In the genomic region with DNA sequence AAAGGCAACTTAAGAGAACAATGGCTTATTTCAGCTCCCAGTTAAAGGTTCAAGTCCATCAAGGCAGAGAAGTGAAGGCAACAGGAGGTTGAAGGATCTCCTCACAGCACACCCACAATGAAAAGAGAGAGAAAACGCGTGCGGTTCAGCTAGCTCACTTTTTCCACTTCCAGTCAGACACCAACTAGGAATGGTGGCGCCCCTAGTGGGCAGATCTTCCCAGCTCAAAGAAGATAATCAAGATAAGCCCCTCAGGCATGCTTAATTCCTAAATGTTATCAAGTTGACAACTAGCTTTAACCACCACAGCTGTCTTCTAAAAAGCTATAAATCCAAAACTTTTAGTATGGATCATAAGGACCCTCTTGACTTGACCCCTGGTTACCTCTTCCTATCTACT, we compare ENCODE assay signal across 8 mouse cellular contexts. TPM values are rescaled to one million over a fixed set of nuclear protein-coding genes. Genes with fewer than 3 reads are reported as not detected.
DNase-seq lines count a peak whose midpoint lies in the region; ATAC-seq and TF ChIP-seq lines count a peak whose summit lies in the region.

No protein-coding gene starts in this region.

- dilution Hi-C loops in CH12.LX (cut with MboI; ENCODE audit: extremely low pct_ligation_motif_present, extremely low pct_unique_long_range_greater_than_20kb, low sequenced_read_pairs): no loop called here

- TF ChIP-seq CTCF in CH12.LX (conservative IDR thresholded peaks at IDR 0.05 in 1 of 2, IDR thresholded peaks at IDR 0.05 in 1 of 2; ENCODE audit: low read depth in 2 of 2, low read length in 2 of 2): peak; percentile 64 to 77
- TF ChIP-seq CTCF in kidney, postnatal 0 days (IDR thresholded peaks at IDR 0.05; ENCODE audit: low read depth): peak; percentile 76

- H3K27me3 ChIP-seq in CH12.LX (replicated peaks): peaks cover 10% of the 10 kb centered on the region
- no peaks in the 10 kb centered on the region for H3K27me3 ChIP-seq in kidney, postnatal 0 days (ENCODE audit: insufficient read depth, low read length)

- H3K79me2 ChIP-seq in CH12.LX (replicated peaks; ENCODE audit: control insufficient read depth, extremely low read depth, insufficient read depth, poor library complexity, severe bottlenecking): peaks cover 11% of the 10 kb centered on the region

- peaks cover 5 to 13% of the 10 kb centered on the region in 2 experiments for H3K36me3 ChIP-seq in CH12.LX (replicated peaks in 1 of 2; ENCODE audit: control insufficient read depth in 1 of 2, insufficient read depth in 1 of 2, low read length in 1 of 2)
- H3K36me3 ChIP-seq in kidney, postnatal 0 days (ENCODE audit: insufficient read depth, low read length): no peaks in the 10 kb centered on the region

- peak; percentile 48 for TF ChIP-seq POLR2A in CH12.LX (IDR thresholded peaks at IDR 0.05; ENCODE audit: low read depth, low read length)

- H3K9me3 ChIP-seq in CH12.LX (replicated peaks; ENCODE audit: low read length): no peaks in the 10 kb centered on the region
- H3K9me3 ChIP-seq in kidney, postnatal 0 days (replicated peaks; ENCODE audit: low read length): no peaks in the 10 kb centered on the region

- H3K27ac ChIP-seq in CH12.LX (ENCODE audit: insufficient read depth, low read depth): no peak overlapping the region
- H3K27ac ChIP-seq in kidney, postnatal 0 days: 0 out of 2 replicates have a peak overlapping the region, but pooled peaks have one; percentile 43

- H3K9ac ChIP-seq in CH12.LX (ENCODE audit: insufficient read depth, low read depth): peak overlapping the region; percentile 83
- H3K9ac ChIP-seq in kidney, postnatal 0 days (ENCODE audit: low read depth, low read length): no peak overlapping the region

- peak overlapping the region; percentile 53 to 71 (median 61) for H3K4me3 ChIP-seq in CH12.LX (replicated peaks in 1 of 3; ENCODE audit: low read depth in 2 of 3, low read length in 2 of 3, poor library complexity in 1 of 3)
- H3K4me3 ChIP-seq in kidney, postnatal 0 days (replicated peaks; ENCODE audit: low read depth, low read length): peak overlapping the region; percentile 69

- peak overlapping the region; percentile 99 for H3K4me2 ChIP-seq in CH12.LX (ENCODE audit: insufficient read depth, low read depth, poor library complexity, severe bottlenecking)
- peak overlapping the region; percentile 98 for H3K4me2 ChIP-seq in kidney, postnatal 0 days (ENCODE audit: low read length)

- in situ Hi-C loops in CH12.LX (cut with MboI; ENCODE audit: low pct_ligation_motif_present, low pct_unique_long_range_greater_than_20kb, low sequenced_read_pairs): no loop called here

- peak; percentile 86 for TF ChIP-seq EP300 in CH12.LX (IDR thresholded peaks at IDR 0.05; ENCODE audit: low read length)

- TF ChIP-seq RAD21 in CH12.LX (IDR thresholded peaks at IDR 0.05; ENCODE audit: low read depth, low read length): peak; percentile 53

- DNase-seq in gastrocnemius, adult 18-20 months (ENCODE audit: low spot score): peak; percentile 50
- no peak for DNase-seq in gastrocnemius, postnatal 25 days
- DNase-seq in CH12.LX (ENCODE audit: extremely low read depth): peak; percentile 89
- peak; percentile 84 for DNase-seq in c-Kit-positive CD71-negative TER-119-negative erythroid progenitor cells, embryonic 14.5 days (ENCODE audit: low read depth)
- peak; percentile 41 for DNase-seq in heart, adult 8-10 months (ENCODE audit: low spot score)
- DNase-seq in kidney, postnatal 0 days (ENCODE audit: low spot score): peak; percentile 81
- DNase-seq in lung, postnatal 4 days: peak; percentile 50 to 78
- DNase-seq in spleen, postnatal 36 days (ENCODE audit: low spot score in 2 of 2): peak; percentile 61 to 72

- ATAC-seq in kidney, postnatal 0 days (replicated peaks; ENCODE audit: low FRiP score, low read depth): no peak

- peaks cover 8 to 33% of the 10 kb centered on the region in 2 experiments for H3K4me1 ChIP-seq in CH12.LX (ENCODE audit: control insufficient read depth in 1 of 2, insufficient read depth in 2 of 2)
- H3K4me1 ChIP-seq in kidney, postnatal 0 days (replicated peaks; ENCODE audit: insufficient read depth, low read length): peaks cover 9% of the 10 kb centered on the region; the same call in 1 of the 2 replicates

- 4% methylated on average over 4 of the region's 4 CpGs for WGBS in kidney, postnatal 0 days

TF ChIP-seq in CH12.LX, 34 proteins besides CTCF, POLR2A, EP300 and RAD21:
- TF ChIP-seq ETS1 (conservative IDR thresholded peaks at IDR 0.05; ENCODE audit: low read depth, low read length) (peak; percentile 65), JUN (IDR thresholded peaks at IDR 0.05; ENCODE audit: insufficient read depth, low read depth, low read length) (peak; percentile 95), CHD1 (IDR thresholded peaks at IDR 0.05; ENCODE audit: low read depth, low read length) (no peak), USF1 (IDR thresholded peaks at IDR 0.05; ENCODE audit: low read depth, low read length) (no peak), BHLHE40 (IDR thresholded peaks at IDR 0.05; ENCODE audit: low read depth, low read length) (peak; percentile 91), ZNF384 (IDR thresholded peaks at IDR 0.05; ENCODE audit: low read depth, low read length) (no peak), TBP (conservative IDR thresholded peaks at IDR 0.05; ENCODE audit: low read depth, low read length) (peak; percentile 48; the same call in 1 of the 2 replicates), IRF4 (IDR thresholded peaks at IDR 0.05; ENCODE audit: low read depth, low read length) (peak; percentile 79), MAZ (IDR thresholded peaks at IDR 0.05; ENCODE audit: low read depth, low read length) (0 out of 2 replicates have a peak, but pooled peaks have one; percentile 53), SIN3A (IDR thresholded peaks at IDR 0.05; ENCODE audit: low read length) (peak; percentile 71), NELFE (IDR thresholded peaks at IDR 0.05; ENCODE audit: low read depth, low read length) (peak; percentile 39; the same call in 1 of the 2 replicates), SMC3 (IDR thresholded peaks at IDR 0.05; ENCODE audit: low read depth, low read length) (peak; percentile 22; the same call in 1 of the 2 replicates), JUND (conservative IDR thresholded peaks at IDR 0.05; ENCODE audit: low read depth, low read length) (peak; percentile 94), MAX (IDR thresholded peaks at IDR 0.05; ENCODE audit: low read length) (peak; percentile 86), ZC3H11A (IDR thresholded peaks at IDR 0.05; ENCODE audit: low read depth, low read length) (no peak), MEF2A (IDR thresholded peaks at IDR 0.05; ENCODE audit: borderline replicate concordance, low read depth, low read length) (0 out of 2 replicates have a peak, but pooled peaks have one; percentile 43), MXI1 (IDR thresholded peaks at IDR 0.05; ENCODE audit: low read depth, low read length) (peak; percentile 57; the same call in 1 of the 2 replicates), MAFK (IDR thresholded peaks at IDR 0.05; ENCODE audit: insufficient replicate concordance, low read length) (no peak), UBTF (IDR thresholded peaks at IDR 0.05; ENCODE audit: low read depth, low read length) (no peak), ELF1 (IDR thresholded peaks at IDR 0.05; ENCODE audit: low read depth, low read length) (no peak), TCF12 (IDR thresholded peaks at IDR 0.05; ENCODE audit: low read depth, low read length) (peak; percentile 65), MYC (IDR thresholded peaks at IDR 0.05; ENCODE audit: low read depth, low read length) (peak; percentile 94)

RNA-seq across cellular contexts. Expression of a gene that starts 1.4 kb away (rescaled TPM):
- total RNA-seq in gastrocnemius, adult 18-20 months (2021): 10 to 100 TPM; 50.2 to 53.2 TPM
- 10 to 100 TPM; 45.2 to 46.4 TPM for total RNA-seq in gastrocnemius, postnatal 25 days (2021)
- total RNA-seq in CH12.LX (2012; rRNA removed) (4.6 and 5.4 TPM in 2 replicates), CH12.LX (2014; rRNA removed) (4.5 and 4.7 TPM in 2 replicates)
- 3.5 and 3.9 TPM in 2 replicates for polyA plus RNA-seq in CH12.LX (2012; ENCODE audit: insufficient read length, low read depth)
- total RNA-seq in heart, adult 8-10 months (2022): 100 to 1,000 TPM; 115 to 141 (median 124) TPM
- 54.0 and 57.6 TPM in 2 replicates for polyA plus RNA-seq in kidney, postnatal 0 days (2015; fragmentation: Nextera tagmentation; extraction: Ambion mirVana)

RNA-seq across cellular contexts. Expression of a gene that starts 1.6 kb away (rescaled TPM):
- 1 to 10 TPM; 1.4 to 1.6 TPM for total RNA-seq in gastrocnemius, adult 18-20 months (2021)
- 1 to 10 TPM in 1 of 2 experiments, under 1 TPM in 1; 0.92 to 1.4 TPM for total RNA-seq in gastrocnemius, postnatal 25 days (2021)
- total RNA-seq in CH12.LX (2012; rRNA removed) (50.7 and 55.0 TPM in 2 replicates), CH12.LX (2014; rRNA removed) (45.6 and 46.0 TPM in 2 replicates)
- 56.4 and 60.2 TPM in 2 replicates for polyA plus RNA-seq in CH12.LX (2012; ENCODE audit: insufficient read length, low read depth)
- total RNA-seq in heart, adult 8-10 months (2022): 1 to 10 TPM; 1.1 to 3.5 (median 2.5) TPM
- polyA plus RNA-seq in kidney, postnatal 0 days (2015; fragmentation: Nextera tagmentation; extraction: Ambion mirVana): 11.1 and 13.7 TPM in 2 replicates

RNA-seq across cellular contexts. Expression of a gene that starts 14.8 kb away (rescaled TPM):
- 10 to 100 TPM; 28.2 to 30.2 TPM for total RNA-seq in gastrocnemius, adult 18-20 months (2021)
- 10 to 100 TPM; 21.8 to 24.1 TPM for total RNA-seq in gastrocnemius, postnatal 25 days (2021)
- 62.8 and 70.0 TPM in 2 replicates for total RNA-seq in CH12.LX (2012; rRNA removed)
- total RNA-seq in CH12.LX (2014; rRNA removed): 127 and 128 TPM in 2 replicates
- polyA plus RNA-seq in CH12.LX (2012; ENCODE audit: insufficient read length, low read depth): 57.1 and 64.8 TPM in 2 replicates
- 10 to 100 TPM; 32.3 to 37.4 (median 35.5) TPM for total RNA-seq in heart, adult 8-10 months (2022)
- polyA plus RNA-seq in kidney, postnatal 0 days (2015; fragmentation: Nextera tagmentation; extraction: Ambion mirVana): 47.8 and 51.7 TPM in 2 replicates

RNA-seq across cellular contexts. Expression of a gene that starts 53.7 kb away (rescaled TPM):
- total RNA-seq in gastrocnemius, adult 18-20 months (2021): 10 to 100 TPM; 29.7 to 30.3 TPM
- total RNA-seq in gastrocnemius, postnatal 25 days (2021): 10 to 100 TPM; 24.3 to 24.4 TPM
- total RNA-seq in CH12.LX (2012; rRNA removed) (30.8 and 33.2 TPM in 2 replicates), CH12.LX (2014; rRNA removed) (35.3 and 40.5 TPM in 2 replicates)
- polyA plus RNA-seq in CH12.LX (2012; ENCODE audit: insufficient read length, low read depth): 35.7 and 37.1 TPM in 2 replicates
- 10 to 100 TPM; 25.2 to 33.7 (median 30.0) TPM for total RNA-seq in heart, adult 8-10 months (2022)
- 23.3 and 24.2 TPM in 2 replicates for polyA plus RNA-seq in kidney, postnatal 0 days (2015; fragmentation: Nextera tagmentation; extraction: Ambion mirVana)

RNA-seq across cellular contexts. Expression of a gene that starts 58.5 kb away (rescaled TPM):
- not detected for total RNA-seq in gastrocnemius, adult 18-20 months (2021)
- not detected for total RNA-seq in gastrocnemius, postnatal 25 days (2021)
- total RNA-seq in CH12.LX (2012; rRNA removed): not detected in 2 replicates
- total RNA-seq in CH12.LX (2014; rRNA removed): not detected in 2 replicates
- polyA plus RNA-seq in CH12.LX (2012; ENCODE audit: insufficient read length, low read depth): 0.45 and 0.76 TPM in 2 replicates
- not detected for total RNA-seq in heart, adult 8-10 months (2022)
- 0.57 and 0.64 TPM in 2 replicates for polyA plus RNA-seq in kidney, postnatal 0 days (2015; fragmentation: Nextera tagmentation; extraction: Ambion mirVana)

Comparison
In these comparisons a context has a peak if more than half of its experiments do, and no peak if none do; other contexts are left out.
1. RNA of a gene that starts 1.4 kb away (total RNA-seq): 115 to 141 TPM in heart, adult 8-10 months, 50.2 to 53.2 TPM in gastrocnemius, adult 18-20 months and 45.2 to 46.4 TPM in gastrocnemius, postnatal 25 days; 4.5 to 5.4 TPM in CH12.LX; every median in the first group is over 4 times any median in the second.
2. RNA of a gene that starts 1.6 kb away (total RNA-seq): 45.6 to 55.0 TPM in CH12.LX; 1.1 to 3.5 TPM in heart, adult 8-10 months, 1.4 to 1.6 TPM in gastrocnemius, adult 18-20 months and 0.92 to 1.4 TPM in gastrocnemius, postnatal 25 days; every median in the first group is over 10 times any median in the second.